Mouse (Mus musculus): ENCODE measurements at regions not wholly inside any gene's neighbourhood (a gene's known extent, or its start where the extent isn't known, plus 50 kb on each side); places are given as distances from the start of the nearest gene placed in this dataset.

GRCm38 (mm10) chr2:105454353-105454752, 55.2 kb upstream of the Rcn1 start:
- 50% methylated on average over 2 of the region's 2 CpGs for WGBS
- H3K4me1 ChIP-seq (ENCODE audit: insufficient read depth, low read depth, low read length), result no peaks in the 10 kb centered on the region
- H3K9ac ChIP-seq (replicated peaks; ENCODE audit: low read depth), result no peak overlapping the region
- no peaks in the 10 kb centered on the region for H3K36me3 ChIP-seq (ENCODE audit: insufficient read depth, low read length)
- no peak overlapping the region for H3K4me3 ChIP-seq (ENCODE audit: low read depth, low read length)
- no peaks in the 10 kb centered on the region for H3K27me3 ChIP-seq (replicated peaks; ENCODE audit: insufficient read depth, low read length)
- no peaks in the 10 kb centered on the region for H3K9me3 ChIP-seq (ENCODE audit: low read length)
- H3K4me2 ChIP-seq (replicated peaks; ENCODE audit: low read depth, low read length), result no peak overlapping the region
- no peak for ATAC-seq
- H3K27ac ChIP-seq (ENCODE audit: low read length), result no peak overlapping the region
- DNase-seq (ENCODE audit: low spot score), result no peak
- TF ChIP-seq EP300 (IDR thresholded peaks at IDR 0.05), result no peak

- H3K4me1 ChIP-seq (ENCODE audit: insufficient read depth, low read depth, low read length), result no peaks in the 10 kb centered on the region
- ATAC-seq, result no peak
- H3K27me3 ChIP-seq (replicated peaks; ENCODE audit: insufficient read depth, low read length), result no peaks in the 10 kb centered on the region
- H3K4me2 ChIP-seq (replicated peaks; ENCODE audit: low read depth, low read length), result no peak overlapping the region
- H3K36me3 ChIP-seq (ENCODE audit: insufficient read depth, low read length), result no peaks in the 10 kb centered on the region
- no peaks in the 10 kb centered on the region for H3K9me3 ChIP-seq (ENCODE audit: low read length)
- H3K9ac ChIP-seq (replicated peaks; ENCODE audit: low read depth), result no peak overlapping the region
- H3K27ac ChIP-seq (ENCODE audit: low read length), result no peak overlapping the region
- no peak for DNase-seq (ENCODE audit: low spot score)
- TF ChIP-seq CTCF (IDR thresholded peaks at IDR 0.05), result no peak
- no peak for TF ChIP-seq EP300 (IDR thresholded peaks at IDR 0.05)
- no peak overlapping the region for H3K4me3 ChIP-seq (ENCODE audit: low read depth, low read length)
These were observed 55.7 kb upstream of the Rcn1 start for GRCm38 (mm10) chr2:105454836-105455235.

- Histone ChIP-seq H3K4me1 (ENCODE audit: insufficient read depth, low read depth, low read length) (no peaks in the 10 kb centered on the region), H3K27ac (ENCODE audit: low read length) (no peak overlapping the region), H3K9me3 (ENCODE audit: low read length) (no peaks in the 10 kb centered on the region), H3K36me3 (ENCODE audit: insufficient read depth, low read length) (no peaks in the 10 kb centered on the region), H3K4me2 (replicated peaks; ENCODE audit: low read depth, low read length) (no peak overlapping the region), H3K27me3 (replicated peaks; ENCODE audit: insufficient read depth, low read length) (no peaks in the 10 kb centered on the region), H3K9ac (replicated peaks; ENCODE audit: low read depth) (no peak overlapping the region), H3K4me3 (ENCODE audit: low read depth, low read length) (no peak overlapping the region)
- WGBS, result 86% methylated on average over 4 of the region's 4 CpGs
- ATAC-seq, result no peak
- no peak for DNase-seq (ENCODE audit: low spot score)
- TF ChIP-seq CTCF (IDR thresholded peaks at IDR 0.05) (no peak), EP300 (IDR thresholded peaks at IDR 0.05) (no peak)
These were observed 59.5 kb upstream of the Rcn1 start for GRCm38 (mm10) chr2:105458643-105459042.

- DNase-seq (ENCODE audit: low spot score) (no peak), ATAC-seq (no peak)
- Histone ChIP-seq H3K27me3 (replicated peaks; ENCODE audit: insufficient read depth, low read length) (no peaks in the 10 kb centered on the region), H3K4me1 (ENCODE audit: insufficient read depth, low read depth, low read length) (no peaks in the 10 kb centered on the region), H3K36me3 (ENCODE audit: insufficient read depth, low read length) (no peaks in the 10 kb centered on the region), H3K4me2 (replicated peaks; ENCODE audit: low read depth, low read length) (no peak overlapping the region), H3K9ac (replicated peaks; ENCODE audit: low read depth) (no peak overlapping the region), H3K27ac (ENCODE audit: low read length) (no peak overlapping the region), H3K4me3 (ENCODE audit: low read depth, low read length) (no peak overlapping the region), H3K9me3 (ENCODE audit: low read length) (no peaks in the 10 kb centered on the region)
- 54% methylated on average over 9 of the region's 9 CpGs for WGBS
- TF ChIP-seq CTCF (IDR thresholded peaks at IDR 0.05) (no peak), EP300 (IDR thresholded peaks at IDR 0.05) (no peak)
These were observed 60.4 kb upstream of the Rcn1 start for GRCm38 (mm10) chr2:105459512-105459911.

GRCm38 (mm10) chr2:105465630-105466029, 66.5 kb upstream of the Rcn1 start:
- Histone ChIP-seq H3K27ac (ENCODE audit: low read length) (no peak overlapping the region), H3K4me1 (ENCODE audit: insufficient read depth, low read depth, low read length) (no peaks in the 10 kb centered on the region), H3K9me3 (ENCODE audit: low read length) (no peaks in the 10 kb centered on the region), H3K36me3 (ENCODE audit: insufficient read depth, low read length) (no peaks in the 10 kb centered on the region), H3K4me3 (ENCODE audit: low read depth, low read length) (no peak overlapping the region), H3K9ac (replicated peaks; ENCODE audit: low read depth) (no peak overlapping the region), H3K4me2 (replicated peaks; ENCODE audit: low read depth, low read length) (no peak overlapping the region), H3K27me3 (replicated peaks; ENCODE audit: insufficient read depth, low read length) (no peaks in the 10 kb centered on the region)
- no peak for TF ChIP-seq CTCF (IDR thresholded peaks at IDR 0.05)
- no peak for TF ChIP-seq EP300 (IDR thresholded peaks at IDR 0.05)
- DNase-seq (ENCODE audit: low spot score), result no peak
- 75% methylated on average over 6 of the region's 6 CpGs for WGBS
- ATAC-seq, result no peak

GRCm38 (mm10) chr2:105468930-105469329, 69.8 kb upstream of the Rcn1 start:
- Histone ChIP-seq H3K27me3 (replicated peaks; ENCODE audit: insufficient read depth, low read length) (no peaks in the 10 kb centered on the region), H3K9ac (replicated peaks; ENCODE audit: low read depth) (no peak overlapping the region), H3K4me3 (ENCODE audit: low read depth, low read length) (no peak overlapping the region), H3K9me3 (ENCODE audit: low read length) (no peaks in the 10 kb centered on the region), H3K36me3 (ENCODE audit: insufficient read depth, low read length) (no peaks in the 10 kb centered on the region), H3K4me2 (replicated peaks; ENCODE audit: low read depth, low read length) (no peak overlapping the region), H3K27ac (ENCODE audit: low read length) (no peak overlapping the region), H3K4me1 (ENCODE audit: insufficient read depth, low read depth, low read length) (no peaks in the 10 kb centered on the region)
- DNase-seq (ENCODE audit: low spot score) (peak; percentile 36), ATAC-seq (no peak)
- TF ChIP-seq CTCF (IDR thresholded peaks at IDR 0.05), result peak; percentile 70
- no peak for TF ChIP-seq EP300 (IDR thresholded peaks at IDR 0.05)
- WGBS, result 34% methylated on average over 5 of the region's 5 CpGs

- ATAC-seq (no peak), DNase-seq (ENCODE audit: low spot score) (no peak)
- Histone ChIP-seq H3K27ac (ENCODE audit: low read length) (no peak overlapping the region), H3K4me2 (replicated peaks; ENCODE audit: low read depth, low read length) (no peak overlapping the region), H3K4me1 (ENCODE audit: insufficient read depth, low read depth, low read length) (no peaks in the 10 kb centered on the region), H3K9ac (replicated peaks; ENCODE audit: low read depth) (no peak overlapping the region), H3K4me3 (ENCODE audit: low read depth, low read length) (no peak overlapping the region), H3K36me3 (ENCODE audit: insufficient read depth, low read length) (no peaks in the 10 kb centered on the region), H3K9me3 (ENCODE audit: low read length) (no peaks in the 10 kb centered on the region), H3K27me3 (replicated peaks; ENCODE audit: insufficient read depth, low read length) (no peaks in the 10 kb centered on the region)
- TF ChIP-seq EP300 (IDR thresholded peaks at IDR 0.05) (no peak), CTCF (IDR thresholded peaks at IDR 0.05) (no peak)
- WGBS, result 73% methylated on average over 7 of the region's 7 CpGs
These were observed 77.0 kb upstream of the Rcn1 start for GRCm38 (mm10) chr2:105476028-105476677.
